Mouse (Mus musculus) R1 (cell line): ENCODE measurements around the gene Gm21860.
"Not testable (repeated sequence)": the region's sequence is repeated elsewhere in the genome, so short reads cannot be mapped to it uniquely, and the experiment has no call there.

Experiments
- DNase-seq: peaks from one replicate; pipeline ENCODE4 v3.0.0-alpha.2; 2018; ENCODE audit warnings: low read depth, low spot score

Gm21860 gene

GRCm38 (mm10) chrY:90732101-90732542, 22.5 kb downstream of the Gm21860 start:
- DNase-seq = peak; percentile 99

GRCm38 (mm10) chrY:90731593-90731955, 23.0 kb downstream of the Gm21860 start:
- DNase-seq = peak; percentile 84

DNA sequence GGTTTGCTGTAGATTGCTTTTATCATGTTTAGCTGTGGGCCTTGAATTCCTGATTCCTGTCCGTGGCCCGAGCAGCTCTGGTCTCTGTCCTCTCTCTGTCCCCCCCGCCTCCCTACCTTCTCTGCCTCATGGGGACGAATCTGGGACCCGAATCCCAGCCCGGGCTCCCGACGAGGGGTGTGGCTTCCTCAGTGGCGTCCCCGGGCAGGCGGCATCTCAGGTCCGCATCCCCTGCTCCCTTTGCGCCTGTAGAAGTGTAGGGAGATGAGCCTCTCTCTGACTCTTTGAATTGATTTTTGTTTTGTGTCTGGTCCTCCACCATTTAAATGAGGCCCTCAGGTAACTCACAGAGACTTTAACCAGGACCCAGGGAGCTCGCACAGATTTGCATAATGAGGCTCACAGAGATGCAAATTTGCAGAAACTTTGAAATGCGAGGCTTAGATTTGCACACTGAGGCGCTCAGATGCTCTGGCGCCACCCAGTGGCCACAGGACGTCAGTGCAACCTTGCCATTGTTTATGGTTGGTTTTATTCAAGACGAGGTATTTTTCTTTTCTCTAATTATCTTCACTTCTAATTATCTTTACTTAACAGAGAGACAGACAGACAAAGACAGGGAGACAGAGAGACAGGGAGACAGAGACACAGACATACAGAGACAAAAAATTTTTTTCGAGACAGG, 23.6 kb downstream of the Gm21860 start:
- DNase-seq = peak; percentile 89

DNA sequence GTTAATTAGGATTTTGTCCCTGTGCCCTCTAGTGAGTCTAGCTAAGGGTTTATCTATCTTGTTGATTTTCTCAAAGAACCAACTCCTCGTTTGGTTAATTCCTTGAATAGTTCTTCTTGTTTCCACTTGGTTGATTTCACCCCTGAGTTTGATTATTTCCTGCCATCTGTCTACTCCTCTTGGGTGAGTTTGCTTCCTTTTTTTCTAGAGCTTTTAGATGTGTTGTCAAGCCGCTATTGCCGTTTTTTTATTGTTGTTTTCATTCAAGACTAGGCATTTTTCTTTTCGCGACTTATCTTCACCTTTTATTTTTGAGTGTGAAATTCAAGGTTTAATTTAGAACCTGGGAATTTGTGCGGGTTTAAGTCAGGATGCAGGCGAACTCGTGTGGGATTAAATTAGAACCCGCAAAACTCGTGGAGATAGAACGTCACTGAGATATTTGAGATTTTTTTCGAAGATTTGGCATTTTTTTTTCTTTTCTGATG, 24.8 kb downstream of the Gm21860 start:
- DNase-seq = peak; percentile 83

DNA sequence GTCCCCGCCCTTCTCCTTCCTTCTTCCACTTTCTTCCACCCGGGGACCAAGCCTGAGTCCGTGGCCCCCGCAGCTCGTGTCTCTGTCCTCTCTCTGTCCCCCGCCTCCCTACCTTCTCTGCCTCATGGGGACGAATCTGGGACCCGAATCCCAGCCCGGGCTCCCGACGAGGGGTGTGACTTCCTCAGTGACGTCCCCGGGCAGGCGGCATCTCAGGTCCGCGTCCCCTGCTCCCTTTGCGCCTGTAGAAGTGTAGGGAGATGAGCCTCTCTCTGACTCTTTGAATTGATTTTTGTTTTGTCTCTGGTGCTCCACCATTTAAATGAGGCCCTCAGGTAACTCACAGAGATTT, 25.7 kb downstream of the Gm21860 start:
- peak; percentile 77 for DNase-seq

DNA sequence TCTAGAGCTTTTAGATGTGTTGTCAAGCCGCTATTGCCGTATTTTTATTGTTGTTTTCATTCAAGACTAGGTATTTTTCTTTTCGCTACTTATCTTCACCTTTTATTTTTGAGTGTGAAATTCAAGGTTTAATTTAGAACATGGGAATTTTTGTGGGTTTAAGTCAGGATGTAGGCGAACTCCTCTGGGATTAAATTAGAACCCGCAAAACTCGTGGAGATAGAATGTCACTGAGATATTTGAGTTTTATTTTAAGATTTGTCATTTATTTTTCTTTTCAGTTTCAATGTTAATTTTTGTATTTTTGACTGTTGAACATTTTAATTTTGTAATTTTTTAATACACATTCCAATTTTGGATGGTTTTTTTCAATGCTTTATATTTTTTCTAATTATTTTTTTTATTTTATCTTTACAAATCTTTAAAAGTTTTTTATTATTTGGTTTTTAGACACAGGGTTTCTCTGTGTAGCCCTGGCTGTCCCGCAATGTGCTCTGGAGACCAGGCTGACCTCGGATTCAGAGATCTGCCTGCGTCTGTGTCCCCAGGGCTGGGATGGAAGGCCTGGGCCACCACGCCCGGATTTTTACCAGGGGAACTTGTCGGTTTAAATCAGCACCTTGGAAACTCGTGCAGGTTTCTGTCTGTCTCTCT, 26.2 kb downstream of the Gm21860 start:
- peak; percentile 55 for DNase-seq

DNA sequence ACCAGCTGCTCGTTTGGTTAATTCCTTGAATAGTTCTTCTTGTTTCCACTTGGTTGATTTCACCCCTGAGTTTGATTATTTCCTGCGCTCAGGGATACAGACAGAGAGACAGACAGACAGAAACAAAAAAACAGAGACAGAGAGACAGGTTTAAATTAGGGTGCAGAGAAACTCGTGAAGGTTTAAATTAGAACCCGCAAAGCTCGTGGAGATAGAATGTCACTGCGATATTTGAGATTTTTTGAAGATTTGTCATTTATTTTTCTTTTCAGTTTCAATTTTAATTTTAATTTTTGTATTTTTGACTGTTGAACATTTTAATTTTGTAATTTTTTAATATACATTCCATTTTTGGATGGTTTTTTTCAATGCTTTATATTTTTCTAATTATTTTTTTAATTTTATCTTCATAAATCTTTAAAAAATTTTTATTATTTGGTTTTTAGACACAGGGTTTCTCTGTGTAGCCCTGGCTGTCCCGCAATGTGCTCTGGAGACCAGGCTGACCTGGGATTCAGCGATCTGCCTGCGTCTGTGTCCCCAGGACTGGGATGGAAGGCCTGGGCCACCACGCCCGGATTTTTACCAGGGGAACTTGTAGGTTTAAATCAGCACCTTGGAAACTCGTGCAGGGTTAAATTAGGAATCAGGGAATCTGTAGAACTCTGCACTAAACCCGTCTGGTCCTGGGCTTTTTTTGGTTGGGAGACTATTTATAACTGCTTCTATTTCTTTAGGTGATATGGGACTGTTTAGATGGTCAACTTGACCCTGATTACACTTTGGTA, 27.3 kb downstream of the Gm21860 start:
- DNase-seq = peak; percentile 78

DNA sequence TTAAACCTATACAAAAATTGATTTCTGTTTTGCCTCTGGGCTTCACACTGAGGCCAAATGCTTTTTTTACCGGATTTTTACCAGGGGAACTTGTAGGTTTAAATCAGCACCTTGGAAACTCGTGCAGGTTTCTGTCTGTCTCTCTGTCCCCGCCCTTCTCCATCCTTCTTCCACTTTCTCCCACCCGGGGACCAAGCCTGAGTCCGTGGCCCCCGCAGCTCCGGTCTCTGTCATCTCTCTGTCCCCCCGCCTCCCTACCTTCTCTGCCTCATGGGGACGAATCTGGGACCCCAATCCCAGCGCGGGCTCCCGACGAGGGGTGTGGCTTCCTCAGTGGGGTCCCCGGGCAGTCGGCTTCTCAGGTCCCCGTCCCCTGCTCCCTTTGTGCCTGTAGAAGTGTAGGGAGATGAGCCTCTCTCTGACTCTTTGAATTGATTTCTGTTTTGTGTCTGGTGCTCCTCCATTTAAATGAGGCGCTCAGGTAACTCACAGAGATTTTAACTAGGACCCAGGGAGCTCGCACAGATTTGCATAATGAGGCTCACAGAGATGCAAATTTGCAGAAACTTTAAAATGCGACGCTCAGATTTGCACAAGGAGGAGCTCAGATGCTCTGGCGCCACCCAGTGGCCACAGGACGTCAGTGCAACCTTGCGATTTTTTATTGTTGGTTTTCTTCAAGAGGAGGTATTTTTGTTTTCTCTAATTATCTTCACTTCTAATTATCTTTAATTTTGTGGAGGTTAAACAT, 28.7 kb downstream of the Gm21860 start:
- peak; percentile 98 for DNase-seq

GRCm38 (mm10) chrY:90725166-90725565, 29.5 kb downstream of the Gm21860 start:
- DNase-seq = peak; percentile 42

DNA sequence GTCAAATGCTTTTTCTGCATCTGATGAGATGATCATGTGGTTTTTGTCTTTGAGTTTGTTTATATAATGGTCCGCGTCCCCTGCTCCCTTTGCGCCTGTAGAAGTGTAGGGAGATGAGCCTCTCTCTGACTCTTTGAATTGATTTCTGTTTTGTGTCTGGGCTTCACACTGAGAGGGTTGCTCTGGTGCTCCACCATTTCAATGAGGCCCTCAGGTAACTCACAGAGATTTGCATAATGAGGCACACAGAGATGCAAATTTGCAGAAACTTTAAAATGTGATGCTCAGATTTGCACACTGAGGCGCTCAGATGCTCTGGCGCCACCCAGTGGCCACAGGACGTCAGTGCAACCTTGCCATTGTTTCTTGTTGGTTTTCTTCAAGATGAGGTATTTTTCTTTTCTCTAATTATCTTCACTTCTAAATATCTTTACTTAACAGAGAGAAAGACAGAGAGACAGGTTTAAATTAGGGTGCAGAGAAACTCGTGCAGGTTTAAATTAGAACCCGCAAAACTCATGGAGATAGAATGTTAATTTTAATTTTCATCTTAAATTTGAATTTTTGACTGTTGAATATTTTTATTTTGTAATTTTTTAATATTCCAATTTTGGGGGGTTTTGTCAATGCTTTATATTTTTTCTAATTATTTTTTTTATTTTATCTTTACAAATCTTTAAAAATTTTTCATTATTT, 30.5 kb downstream of the Gm21860 start:
- peak; percentile 89 for DNase-seq

GRCm38 (mm10) chrY:90723336-90723987, 31.2 kb downstream of the Gm21860 start:
- DNase-seq = peak; percentile 61

DNA sequence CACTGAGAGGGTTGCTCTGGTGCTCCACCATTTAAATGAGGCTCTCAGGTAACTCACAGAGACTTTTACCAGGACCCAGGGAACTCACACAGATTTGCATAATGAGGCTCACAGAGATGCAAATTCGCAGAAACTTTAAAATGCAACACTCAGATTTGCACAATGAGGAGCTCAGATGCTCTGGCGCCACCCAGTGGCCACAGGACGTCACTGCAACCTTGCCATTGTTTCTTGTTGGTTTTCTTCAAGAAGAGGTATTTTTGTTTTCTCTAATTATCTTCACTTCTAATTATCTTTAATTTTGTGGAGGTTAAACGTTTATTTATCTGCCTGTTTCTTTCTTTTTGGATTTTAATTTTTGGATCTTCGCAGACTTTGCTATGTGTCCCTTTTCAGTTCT, 34.1 kb downstream of the Gm21860 start:
- DNase-seq = peak; percentile 35

DNA sequence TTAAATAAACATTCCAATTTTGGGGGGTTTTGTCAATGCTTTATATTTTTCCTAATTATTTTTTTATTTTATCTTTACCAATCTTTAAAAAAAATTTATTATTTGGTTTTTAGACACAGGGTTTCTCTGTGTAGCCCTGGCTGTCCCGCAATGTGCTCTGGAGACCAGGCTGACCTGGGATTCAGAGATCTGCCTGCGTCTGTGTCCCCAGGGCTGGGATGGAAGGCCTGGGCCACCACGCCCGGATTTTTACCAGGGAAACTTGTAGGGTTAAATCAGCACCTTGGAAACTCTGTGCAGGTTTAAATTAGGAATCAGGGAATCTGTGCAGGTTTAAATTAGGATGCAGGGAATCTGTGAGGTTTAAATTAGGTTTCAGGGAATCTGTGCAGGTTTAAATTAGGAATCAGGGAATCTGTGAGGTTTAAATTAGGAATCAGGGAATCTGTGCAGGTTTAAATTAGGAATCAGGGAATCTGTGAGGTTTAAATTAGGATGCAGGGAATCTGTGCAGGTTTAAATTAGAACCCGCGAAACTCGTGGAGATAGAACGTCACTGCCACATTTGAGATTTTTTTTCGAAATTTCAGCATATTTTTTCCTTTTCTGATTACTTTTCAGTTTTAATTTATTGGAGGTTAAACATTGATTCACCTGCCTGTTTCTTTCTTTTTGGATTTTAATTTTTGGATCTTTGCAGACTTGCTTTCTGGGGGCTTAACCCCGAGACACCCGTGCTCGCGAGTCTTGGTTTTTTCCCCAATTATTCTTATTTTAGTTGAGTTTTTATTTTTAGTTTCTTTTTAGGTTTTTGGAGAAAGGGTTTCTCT, 35.0 kb downstream of the Gm21860 start:
- DNase-seq = peak; percentile 92

- peak; percentile 85 for DNase-seq
Measured at GRCm38 (mm10) chrY:90718583-90719402, 35.8 kb downstream of the Gm21860 start.

GRCm38 (mm10) chrY:90718021-90718420, 36.6 kb downstream of the Gm21860 start:
- peak; percentile 93 for DNase-seq

- DNase-seq = not testable (repeated sequence)
Measured at GRCm38 (mm10) chrY:90717496-90717895, 37.1 kb downstream of the Gm21860 start.
